Mouse (Mus musculus): ENCODE measurements at regions not wholly inside any gene's neighbourhood (a gene's known extent, or its start where the extent isn't known, plus 50 kb on each side); places are given as distances from the start of the nearest gene placed in this dataset.

DNA sequence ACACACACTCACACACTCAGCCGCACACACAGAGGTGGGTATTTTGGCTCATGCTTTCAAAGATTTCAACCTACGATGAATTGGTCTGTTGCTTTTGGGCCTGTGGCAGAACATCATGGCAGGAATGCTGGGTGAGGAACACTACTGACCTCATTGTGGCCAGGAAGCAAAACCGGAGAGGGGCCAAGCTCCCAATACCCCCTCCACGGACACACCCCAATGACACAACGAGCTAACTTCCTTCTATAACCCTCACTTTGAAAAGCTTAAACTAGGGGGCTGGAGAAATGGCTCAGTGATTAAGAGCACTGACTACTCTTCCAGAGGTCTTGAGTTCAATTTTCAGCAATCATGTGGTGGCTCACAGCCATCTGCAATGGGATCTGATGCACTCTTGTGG, 63.8 kb upstream of the Kcng1 start:
- Histone ChIP-seq H3K9me3 (replicated peaks; ENCODE audit: low read length) (peaks cover 9% of the 10 kb centered on the region), H3K9ac (ENCODE audit: insufficient read depth, low read depth) (no peak overlapping the region), H3K4me1 (ENCODE audit: control insufficient read depth in 1 of 2, insufficient read depth in 2 of 2) (peaks cover 3 to 13% of the 10 kb centered on the region in 2 experiments; a peak in 3 of 4 replicates), H3K27ac (ENCODE audit: insufficient read depth, low read depth) (no peak overlapping the region), H3K4me3 (replicated peaks in 1 of 3; ENCODE audit: low read depth in 2 of 3, low read length in 2 of 3, poor library complexity in 1 of 3) (no peak overlapping the region), H3K36me3 (replicated peaks in 1 of 2; ENCODE audit: control insufficient read depth in 1 of 2, insufficient read depth in 1 of 2, low read length in 1 of 2) (no peaks in the 10 kb centered on the region), H3K27me3 (replicated peaks) (peaks cover 64% of the 10 kb centered on the region), H3K4me2 (ENCODE audit: insufficient read depth, low read depth, poor library complexity, severe bottlenecking) (no peak overlapping the region), H3K79me2 (replicated peaks; ENCODE audit: control insufficient read depth, extremely low read depth, insufficient read depth, poor library complexity, severe bottlenecking) (no peaks in the 10 kb centered on the region)
- in situ Hi-C loops (cut with MboI; ENCODE audit: low pct_ligation_motif_present, low pct_unique_long_range_greater_than_20kb, low sequenced_read_pairs) = no loop called here
- dilution Hi-C loops (cut with MboI; ENCODE audit: extremely low pct_ligation_motif_present, extremely low pct_unique_long_range_greater_than_20kb, low sequenced_read_pairs) = no loop called here
- TF ChIP-seq HCFC1 (IDR thresholded peaks at IDR 0.05; ENCODE audit: low read depth, low read length) = no peak
- no peak for TF ChIP-seq CHD2 (IDR thresholded peaks at IDR 0.05; ENCODE audit: low read length)
- no peak for TF ChIP-seq ZMIZ1 (IDR thresholded peaks at IDR 0.05; ENCODE audit: low read depth, low read length)
- no peak for DNase-seq (ENCODE audit: extremely low read depth)

DNA sequence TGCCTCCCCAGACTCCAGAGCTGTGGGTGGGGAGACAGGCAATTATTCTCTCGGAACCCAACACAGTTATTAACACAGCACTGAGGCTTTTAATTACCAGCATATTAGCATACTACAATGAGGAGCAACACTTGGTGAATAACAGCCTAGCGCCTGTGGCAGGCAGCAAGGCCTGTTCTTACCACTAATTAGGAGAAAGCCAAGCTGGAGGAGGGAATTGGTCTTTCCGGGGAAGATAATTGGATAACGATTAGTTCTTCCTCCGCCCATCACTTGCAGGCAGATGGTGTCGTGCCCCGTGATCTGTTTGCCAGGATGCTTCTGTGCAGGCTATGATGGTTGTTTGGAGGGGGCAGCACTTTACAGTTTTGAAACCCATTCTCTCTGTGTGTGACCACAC, 62.2 kb upstream of the Kcng1 start:
- Histone ChIP-seq H3K4me3 (replicated peaks in 1 of 3; ENCODE audit: low read depth in 2 of 3, low read length in 2 of 3, poor library complexity in 1 of 3) (no peak overlapping the region), H3K4me2 (ENCODE audit: insufficient read depth, low read depth, poor library complexity, severe bottlenecking) (no peak overlapping the region), H3K9ac (ENCODE audit: insufficient read depth, low read depth) (no peak overlapping the region), H3K9me3 (replicated peaks; ENCODE audit: low read length) (peaks cover 9% of the 10 kb centered on the region), H3K27ac (ENCODE audit: insufficient read depth, low read depth) (no peak overlapping the region), H3K4me1 (ENCODE audit: control insufficient read depth in 1 of 2, insufficient read depth in 2 of 2) (peaks cover 3 to 13% of the 10 kb centered on the region in 2 experiments; a peak in 3 of 4 replicates), H3K79me2 (replicated peaks; ENCODE audit: control insufficient read depth, extremely low read depth, insufficient read depth, poor library complexity, severe bottlenecking) (no peaks in the 10 kb centered on the region), H3K27me3 (replicated peaks) (peaks cover 64% of the 10 kb centered on the region), H3K36me3 (replicated peaks in 1 of 2; ENCODE audit: control insufficient read depth in 1 of 2, insufficient read depth in 1 of 2, low read length in 1 of 2) (no peaks in the 10 kb centered on the region)
- DNase-seq (ENCODE audit: extremely low read depth) = no peak
- in situ Hi-C loops (cut with MboI; ENCODE audit: low pct_ligation_motif_present, low pct_unique_long_range_greater_than_20kb, low sequenced_read_pairs) = no loop called here
- TF ChIP-seq MAFK (IDR thresholded peaks at IDR 0.05; ENCODE audit: insufficient replicate concordance, low read length) (no peak), ZKSCAN1 (IDR thresholded peaks at IDR 0.05; ENCODE audit: borderline replicate concordance, low read depth, low read length) (no peak), PAX5 (IDR thresholded peaks at IDR 0.05; ENCODE audit: low read length) (no peak), RCOR1 (conservative IDR thresholded peaks at IDR 0.05; ENCODE audit: low read depth, low read length) (no peak), HCFC1 (IDR thresholded peaks at IDR 0.05; ENCODE audit: low read depth, low read length) (no peak), SMC3 (IDR thresholded peaks at IDR 0.05; ENCODE audit: low read depth, low read length) (no peak), ZMIZ1 (IDR thresholded peaks at IDR 0.05; ENCODE audit: low read depth, low read length) (no peak), RAD21 (IDR thresholded peaks at IDR 0.05; ENCODE audit: low read depth, low read length) (no peak), MXI1 (IDR thresholded peaks at IDR 0.05; ENCODE audit: low read depth, low read length) (no peak), MAZ (IDR thresholded peaks at IDR 0.05; ENCODE audit: low read depth, low read length) (no peak), CHD1 (IDR thresholded peaks at IDR 0.05; ENCODE audit: low read depth, low read length) (no peak), TBP (conservative IDR thresholded peaks at IDR 0.05; ENCODE audit: low read depth, low read length) (no peak), POLR2AphosphoS2 (IDR thresholded peaks at IDR 0.05; ENCODE audit: low read depth, low read length) (no peak), USF1 (IDR thresholded peaks at IDR 0.05; ENCODE audit: low read depth, low read length) (no peak), ZNF384 (IDR thresholded peaks at IDR 0.05; ENCODE audit: low read depth, low read length) (no peak), NELFE (IDR thresholded peaks at IDR 0.05; ENCODE audit: low read depth, low read length) (no peak), ZC3H11A (IDR thresholded peaks at IDR 0.05; ENCODE audit: low read depth, low read length) (no peak), CTCF (conservative IDR thresholded peaks at IDR 0.05 in 1 of 2, IDR thresholded peaks at IDR 0.05 in 1 of 2; ENCODE audit: low read depth in 2 of 2, low read length in 2 of 2) (no peak), MYC (IDR thresholded peaks at IDR 0.05; ENCODE audit: low read depth, low read length) (no peak), NRF1 (IDR thresholded peaks at IDR 0.05; ENCODE audit: low read depth, low read length) (no peak)
- dilution Hi-C loops (cut with MboI; ENCODE audit: extremely low pct_ligation_motif_present, extremely low pct_unique_long_range_greater_than_20kb, low sequenced_read_pairs) = no loop called here

Measured in CH12.LX (cell line).